Mouse (Mus musculus) E14TG2a.4 (cell line): ENCODE data around the gene Gzme.

ENCODE experiments used
- H3K27me3 ChIP-seq: 2 replicates; pipeline ENCODE4 v1.6.1; 2014; ENCODE audit warnings: low read length, control low read depth; ENCODE audit not compliant: insufficient read depth
- H3K36me3 ChIP-seq: 2 replicates; pipeline ENCODE4 v1.6.1; 2014; ENCODE audit warnings: low read length, control low read depth; ENCODE audit not compliant: insufficient read depth
- H3K4me1 ChIP-seq: replicated peaks from 2 replicates; pipeline ENCODE4 v1.6.1; 2014; ENCODE audit warnings: low read depth, low read length, control low read depth
- H3K4me3 ChIP-seq: replicated peaks from 2 replicates; pipeline ENCODE4 v1.5.1; 2014; ENCODE audit warnings: mild to moderate bottlenecking, low read length
- H3K9me3 ChIP-seq: 2 replicates; pipeline ENCODE4 v1.6.1; 2014; ENCODE audit warnings: low read length, control low read depth
- CTCF ChIP-seq: conservative IDR thresholded peaks from 2 replicates; pipeline ENCODE4 v1.5.1; 2014; ENCODE audit warnings: low read length
- NANOG ChIP-seq: IDR thresholded peaks from 2 replicates; pipeline ENCODE4 v1.6.1; 2014; ENCODE audit warnings: borderline replicate concordance, low read length, mixed read lengths
- POU5F1 ChIP-seq: IDR thresholded peaks from 2 replicates; pipeline ENCODE4 v1.6.1; 2014; ENCODE audit warnings: low read length, borderline replicate concordance

Gene Gzme

DNA sequence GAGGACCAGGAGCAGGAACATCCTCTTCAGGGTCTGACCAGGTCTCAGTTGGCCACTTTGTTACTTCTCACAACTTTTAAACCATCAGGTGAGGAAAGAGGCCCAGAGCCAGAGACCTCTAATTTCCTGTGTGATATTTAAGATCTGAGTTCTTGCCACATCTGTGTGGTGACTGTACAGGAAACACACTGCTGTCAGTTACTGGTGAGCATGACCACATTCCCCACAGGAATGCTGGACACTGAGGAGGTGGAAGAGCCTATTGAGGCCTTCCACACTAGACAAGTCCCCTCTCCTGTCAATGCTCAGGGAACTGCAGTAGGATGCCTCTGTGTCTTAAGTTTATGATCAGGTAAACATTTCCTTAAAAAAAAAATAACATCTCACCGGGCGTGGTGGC is 35.3 kb downstream of the Gzme start, which contains the start of gene Mcpt8:
TSS of gene Mcpt8 (minus strand) at position 107 of the 400 bp plus-strand sequence.
- no peak for TF ChIP-seq CTCF
- TF ChIP-seq NANOG: no peak
- no peak for TF ChIP-seq POU5F1
- no peaks in the 10 kb centered on the region for H3K9me3 ChIP-seq
- H3K4me3 ChIP-seq: no peak within 1 kb of the TSS
- no peaks in the 10 kb centered on the region for H3K27me3 ChIP-seq
- H3K4me1 ChIP-seq: no peaks in the 10 kb centered on the region
- no peaks in the 10 kb centered on the region for H3K36me3 ChIP-seq

DNA sequence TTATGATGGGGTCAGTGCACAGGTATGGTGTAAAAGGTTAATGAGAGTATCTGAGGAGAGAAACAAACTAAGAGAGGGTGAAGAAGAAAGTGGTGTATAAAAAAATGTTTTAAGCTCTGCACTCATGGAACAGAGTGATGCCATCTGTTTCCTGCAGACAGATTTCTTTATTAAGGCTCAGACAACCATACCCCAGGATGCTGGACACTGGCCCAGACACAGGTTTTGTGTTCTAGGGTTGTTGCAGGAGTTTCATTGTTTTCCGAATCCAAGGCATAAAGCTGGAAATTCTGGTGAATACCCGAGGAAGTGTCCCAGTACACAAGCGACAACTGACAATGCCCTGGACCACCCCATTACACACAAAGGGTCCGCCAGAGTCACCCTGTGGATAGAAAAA is 38.4 kb downstream of the Gzme start:
- H3K4me3 ChIP-seq: no peak overlapping the region
- H3K36me3 ChIP-seq: no peaks in the 10 kb centered on the region
- TF ChIP-seq POU5F1 (no peak), CTCF (no peak), NANOG (no peak)
- no peaks in the 10 kb centered on the region for H3K4me1 ChIP-seq
- no peaks in the 10 kb centered on the region for H3K27me3 ChIP-seq
- H3K9me3 ChIP-seq: no peaks in the 10 kb centered on the region
